Mouse (Mus musculus) brain, embryonic 18.5 days (tissue): Measurements from ENCODE around the gene Rapsn.

Experiments
- DNase-seq: peaks from one replicate; pipeline ENCODE4 v3.0.0-alpha.2; 2012; ENCODE audit warnings: low read depth, low spot score

The Rapsn gene

GRCm38 (mm10) chr2:91053181-91053933 is 17.9 kb downstream of the Rapsn start:
- DNase-seq: no peak

GRCm38 (mm10) chr2:91053934-91054382 is 18.5 kb downstream of the Rapsn start, which contains the start of gene Psmc3:
Gene Psmc3, plus strand, starts transcription at chr2:91054009.
- DNase-seq: peak; percentile 87

- no peak for DNase-seq
Observed at GRCm38 (mm10) chr2:91058435-91058834, 23.0 kb downstream of the Rapsn start.

GRCm38 (mm10) chr2:91059376-91059775 is 24.0 kb downstream of the Rapsn start:
- DNase-seq: no peak

GRCm38 (mm10) chr2:91060544-91061355 is 25.3 kb downstream of the Rapsn start:
- DNase-seq: no peak

GRCm38 (mm10) chr2:91061849-91062481 is 26.5 kb downstream of the Rapsn start:
- DNase-seq: no peak

GRCm38 (mm10) chr2:91062779-91063606 is 27.6 kb downstream of the Rapsn start:
- no peak for DNase-seq

GRCm38 (mm10) chr2:91064211-91064610 is 28.8 kb downstream of the Rapsn start:
- no peak for DNase-seq

- DNase-seq: no peak
Observed at GRCm38 (mm10) chr2:91065544-91065943, 30.1 kb downstream of the Rapsn start.

- no peak for DNase-seq
Observed at GRCm38 (mm10) chr2:91066455-91066854, 31.0 kb downstream of the Rapsn start.

GRCm38 (mm10) chr2:91068162-91068871 is 32.9 kb downstream of the Rapsn start:
- no peak for DNase-seq

GRCm38 (mm10) chr2:91068872-91069165 is 33.4 kb downstream of the Rapsn start:
- no peak for DNase-seq

GRCm38 (mm10) chr2:91069306-91070000 is 34.0 kb downstream of the Rapsn start:
- DNase-seq: no peak

GRCm38 (mm10) chr2:91070076-91070800 is 34.8 kb downstream of the Rapsn start, which contains the start of gene Slc39a13:
Gene Slc39a13, minus strand, starts transcription at chr2:91070417.
- peak; percentile 89 for DNase-seq

- DNase-seq: no peak
Observed at GRCm38 (mm10) chr2:91071059-91071458, 35.6 kb downstream of the Rapsn start.

- no peak for DNase-seq
Observed at GRCm38 (mm10) chr2:91072092-91072491, 36.7 kb downstream of the Rapsn start.

- no peak for DNase-seq
Observed at GRCm38 (mm10) chr2:91077957-91078313, 42.5 kb downstream of the Rapsn start.

- no peak for DNase-seq
Observed at GRCm38 (mm10) chr2:91078314-91079025, 43.0 kb downstream of the Rapsn start.

GRCm38 (mm10) chr2:91079026-91079384 is 43.6 kb downstream of the Rapsn start:
- DNase-seq: no peak
